Mouse (Mus musculus): ENCODE data around the gene Tlcd2.

GRCm38 (mm10) chr11:75448575-75448974 lies 12.9 kb upstream of the Tlcd2 start:
- TF ChIP-seq POLR2A (IDR thresholded peaks at IDR 0.05; ENCODE audit: low read depth, low read length) (no peak), CTCF (IDR thresholded peaks at IDR 0.05; ENCODE audit: borderline replicate concordance, insufficient read depth, low read length) (no peak)
